Mouse (Mus musculus) myocyte (in vitro differentiated cells): ENCODE data around the gene Tnfrsf9.
A peak's percentile ranks its signal among the peaks of the same experiment; 100 is the strongest.

Experiments
- CEBPB ChIP-seq: IDR thresholded peaks from 2 replicates; pipeline ENCODE4 v1.6.1; 2011; ENCODE audit warnings: mild to moderate bottlenecking, moderate library complexity; ENCODE audit not compliant: poor library complexity, insufficient read depth, severe bottlenecking
- MAX ChIP-seq: IDR thresholded peaks from one replicate; pipeline ENCODE4 v1.6.1; 2011; ENCODE audit warnings: low read depth, mild to moderate bottlenecking, control low read depth
- MYOD1 ChIP-seq, 3 experiments: IDR thresholded peaks; one replicate each; pipeline ENCODE4 v1.6.1; 2011; ENCODE audit warnings: control low read depth in 2 of 3, low read depth in 2 of 3, mild to moderate bottlenecking in 2 of 3, moderate library complexity in 1 of 3; ENCODE audit not compliant: insufficient read length in 2 of 3, control insufficient read depth in 1 of 3
- MYOG ChIP-seq, 3 experiments: IDR thresholded peaks; one replicate each; pipeline ENCODE4 v1.6.1; 2011; ENCODE audit warnings: control low read depth in 2 of 3, low read depth in 2 of 3, mild to moderate bottlenecking in 2 of 3; ENCODE audit not compliant: insufficient read length in 2 of 3, control insufficient read depth in 1 of 3, insufficient read depth in 1 of 3
- POLR2A ChIP-seq: IDR thresholded peaks from one replicate; pipeline ENCODE4 v1.6.1; 2011; ENCODE audit warnings: low read depth, mild to moderate bottlenecking, control low read depth, moderate library complexity; ENCODE audit not compliant: insufficient read length
- POLR2AphosphoS2 ChIP-seq: IDR thresholded peaks from one replicate; pipeline ENCODE4 v1.6.1; 2011; ENCODE audit warnings: low read depth, control low read depth; ENCODE audit not compliant: insufficient read length
- TCF12 ChIP-seq: IDR thresholded peaks from one replicate; pipeline ENCODE4 v1.6.1; 2011; ENCODE audit warnings: mild to moderate bottlenecking, control low read depth; ENCODE audit not compliant: poor library complexity, insufficient read depth, severe bottlenecking
- TCF3 ChIP-seq: IDR thresholded peaks from one replicate; pipeline ENCODE4 v1.6.1; 2011; ENCODE audit warnings: low read depth, control low read depth; ENCODE audit not compliant: insufficient read length
- USF1 ChIP-seq: IDR thresholded peaks from one replicate; pipeline ENCODE4 v1.6.1; 2011; ENCODE audit warnings: low read depth, mild to moderate bottlenecking, control low read depth, moderate library complexity

GRCm38 (mm10) chr4:150871392-150872138 is 42.8 kb upstream of the Tnfrsf9 start:
- TF ChIP-seq CEBPB, result no peak
- peak; percentile 4 for TF ChIP-seq POLR2A
- peak; percentile 47 for TF ChIP-seq POLR2AphosphoS2
- TF ChIP-seq MAX, result no peak
- TF ChIP-seq TCF12, result no peak
- no peak for TF ChIP-seq USF1
- no peak for TF ChIP-seq TCF3
- TF ChIP-seq MYOG (IDR thresholded peaks at IDR 0.05; ENCODE audit: control insufficient read depth in 1 of 3, insufficient read depth in 1 of 3, insufficient read length in 2 of 3, low read depth in 2 of 3), result peak in 1 of 3 experiments; percentile 48
- TF ChIP-seq MYOD1 (IDR thresholded peaks at IDR 0.05; ENCODE audit: control insufficient read depth in 1 of 3, insufficient read length in 2 of 3, low read depth in 2 of 3), result peak in 2 of 3 experiments; percentile 53 to 58
